In genomic region chr11:97314751-97315503, GRCm38 (mm10) we compare ENCODE assay signal across 8 mouse cellular contexts. TPM values are rescaled to one million over a fixed set of nuclear protein-coding genes. Genes with fewer than 3 reads are reported as not detected.
DNase-seq lines count a peak whose midpoint lies in the region; ATAC-seq and TF ChIP-seq lines count a peak whose summit lies in the region.

No protein-coding gene starts in this region.

- no peak overlapping the region for H3K27ac ChIP-seq in cerebellum, adult 2 months (ENCODE audit: insufficient read depth, low read length)
- no peak overlapping the region for H3K27ac ChIP-seq in testis, adult 2 months (ENCODE audit: control insufficient read depth, insufficient read depth, low read depth, low read length)
- peak overlapping the region; percentile 55 for H3K27ac ChIP-seq in liver, embryonic 13.5 days
- H3K27ac ChIP-seq in stomach, postnatal 0 days (replicated peaks): peak overlapping the region; percentile 70

- no peak for ATAC-seq in liver, embryonic 13.5 days (ENCODE audit: low read depth)
- ATAC-seq in stomach, postnatal 0 days (ENCODE audit: low FRiP score, low TSS enrichment): no peak

- peak overlapping the region; percentile 64 for H3K9ac ChIP-seq in liver, embryonic 13.5 days
- no peak overlapping the region for H3K9ac ChIP-seq in stomach, postnatal 0 days (ENCODE audit: low read length)

- no peaks in the 10 kb centered on the region for H3K9me3 ChIP-seq in liver, embryonic 13.5 days (replicated peaks)
- no peaks in the 10 kb centered on the region for H3K9me3 ChIP-seq in stomach, postnatal 0 days (ENCODE audit: control insufficient read depth, low read length)

- 43% methylated on average over 8 of the region's 8 CpGs for WGBS in cerebellum, adult 2 months
- 38% methylated on average over 8 of the region's 8 CpGs for WGBS in liver, embryonic 13.5 days (ENCODE audit: insufficient replicate concordance)
- WGBS in stomach, postnatal 0 days: 36% methylated on average over 8 of the region's 8 CpGs

- TF ChIP-seq EP300 in stomach, postnatal 0 days (optimal IDR thresholded peaks at IDR 0.05): no peak

- 0 out of 2 replicates have a peak, but pooled peaks cover 4% of the 10 kb centered on the region for H3K4me1 ChIP-seq in cerebellum, adult 2 months (ENCODE audit: control insufficient read depth, insufficient read depth, low read length)
- no peaks in the 10 kb centered on the region; the same call in none of the 2 replicates for H3K4me1 ChIP-seq in testis, adult 2 months (ENCODE audit: control insufficient read depth, insufficient read depth, low read length)
- H3K4me1 ChIP-seq in liver, embryonic 13.5 days (replicated peaks): peaks cover 33% of the 10 kb centered on the region
- no peaks in the 10 kb centered on the region for H3K4me1 ChIP-seq in stomach, postnatal 0 days (replicated peaks; ENCODE audit: control insufficient read depth, insufficient read depth)

- H3K4me3 ChIP-seq in cerebellum, adult 2 months (replicated peaks; ENCODE audit: insufficient read depth, low read depth, low read length): peak overlapping the region; percentile 14
- peak overlapping the region; percentile 41 for H3K4me3 ChIP-seq in testis, adult 2 months (ENCODE audit: control insufficient read depth, low read depth, low read length)
- peak overlapping the region; percentile 69 for H3K4me3 ChIP-seq in liver, embryonic 13.5 days (replicated peaks)
- H3K4me3 ChIP-seq in stomach, postnatal 0 days (ENCODE audit: low read depth, low read length): peak overlapping the region; percentile 53

- peak overlapping the region; percentile 62 for H3K4me2 ChIP-seq in liver, embryonic 13.5 days
- peak overlapping the region; percentile 60 for H3K4me2 ChIP-seq in stomach, postnatal 0 days (replicated peaks; ENCODE audit: low read depth)

- no peaks in the 10 kb centered on the region for H3K36me3 ChIP-seq in testis, adult 2 months (ENCODE audit: control insufficient read depth, insufficient read depth, low read length)
- peaks cover 11% of the 10 kb centered on the region; the same call in 1 of the 2 replicates for H3K36me3 ChIP-seq in liver, embryonic 13.5 days
- no peaks in the 10 kb centered on the region for H3K36me3 ChIP-seq in stomach, postnatal 0 days (ENCODE audit: control insufficient read depth, insufficient read depth, low read length)

- no peak for DNase-seq in cerebellum, adult 2 months
- DNase-seq in cerebellum, postnatal 14 days: no peak
- DNase-seq in testis, postnatal 14 days (ENCODE audit: low spot score): no peak
- DNase-seq in liver, embryonic 13.5 days: no peak
- no peak for DNase-seq in stomach, postnatal 0 days (ENCODE audit: low spot score)
- no peak for DNase-seq in MN1 (ENCODE audit: low spot score)
- no peak for DNase-seq in embryo, embryonic 10.5 days (ENCODE audit: low spot score)

- TF ChIP-seq CTCF in cerebellum, adult 2 months (IDR thresholded peaks at IDR 0.05; ENCODE audit: borderline replicate concordance, insufficient read depth, low read depth, low read length): no peak
- TF ChIP-seq CTCF in testis, adult 2 months (IDR thresholded peaks at IDR 0.05; ENCODE audit: control insufficient read depth, insufficient read depth, insufficient replicate concordance, low read depth, low read length): no peak
- no peak for TF ChIP-seq CTCF in stomach, postnatal 0 days (IDR thresholded peaks at IDR 0.05; ENCODE audit: low read depth)

- no peaks in the 10 kb centered on the region for H3K27me3 ChIP-seq in cerebellum, adult 2 months (ENCODE audit: control insufficient read depth, insufficient read depth, low read length)
- no peaks in the 10 kb centered on the region; the same call in 1 of the 2 replicates for H3K27me3 ChIP-seq in testis, adult 2 months (ENCODE audit: control insufficient read depth, insufficient read depth, low read length)
- peaks cover 23% of the 10 kb centered on the region for H3K27me3 ChIP-seq in liver, embryonic 13.5 days
- no peaks in the 10 kb centered on the region for H3K27me3 ChIP-seq in stomach, postnatal 0 days (ENCODE audit: control insufficient read depth, insufficient read depth, low read length)

- TF ChIP-seq POLR2A in cerebellum, adult 2 months (IDR thresholded peaks at IDR 0.05; ENCODE audit: borderline replicate concordance, insufficient read depth, low read length): no peak
- no peak for TF ChIP-seq POLR2A in testis, adult 2 months (IDR thresholded peaks at IDR 0.05; ENCODE audit: control insufficient read depth, low read depth, low read length)

RNA-seq across cellular contexts. Expression of gene Mrpl45, which starts 0.6 kb away (rescaled TPM):
- 37.8 and 40.6 TPM in 2 replicates for polyA plus RNA-seq in cerebellum, adult 2 months (2012; rRNA removed)
- 8.7 and 9.0 TPM in 2 replicates for polyA plus RNA-seq in testis, adult 2 months (2012; rRNA removed)
- polyA plus RNA-seq in liver, embryonic 13.5 days (2015; fragmentation: Nextera tagmentation; extraction: Ambion mirVana): 33.4 and 39.8 TPM in 2 replicates
- 28.2 and 28.8 TPM in 2 replicates for polyA plus RNA-seq in stomach, postnatal 0 days (2015; fragmentation: Nextera tagmentation; extraction: Ambion mirVana)

RNA-seq across cellular contexts. Expression of gene Npepps, which starts 34.5 kb away (rescaled TPM):
- 97.4 and 103 TPM in 2 replicates for polyA plus RNA-seq in cerebellum, adult 2 months (2012; rRNA removed)
- 43.5 and 50.1 TPM in 2 replicates for polyA plus RNA-seq in testis, adult 2 months (2012; rRNA removed)
- polyA plus RNA-seq in liver, embryonic 13.5 days (2015; fragmentation: Nextera tagmentation; extraction: Ambion mirVana): 19.1 and 22.0 TPM in 2 replicates
- polyA plus RNA-seq in stomach, postnatal 0 days (2015; fragmentation: Nextera tagmentation; extraction: Ambion mirVana): 43.4 and 52.8 TPM in 2 replicates

RNA-seq across cellular contexts. Expression of gene Gpr179, which starts 37.0 kb away (rescaled TPM):
- polyA plus RNA-seq in cerebellum, adult 2 months (2012; rRNA removed): 0.62 and 0.87 TPM in 2 replicates
- polyA plus RNA-seq in testis, adult 2 months (2012; rRNA removed): 0.95 and 0.97 TPM in 2 replicates
- 0.01 TPM in 1 of 2 replicates, not detected in the other for polyA plus RNA-seq in liver, embryonic 13.5 days (2015; fragmentation: Nextera tagmentation; extraction: Ambion mirVana)
- 0.17 and 0.23 TPM in 2 replicates for polyA plus RNA-seq in stomach, postnatal 0 days (2015; fragmentation: Nextera tagmentation; extraction: Ambion mirVana)

RNA-seq across cellular contexts. Expression of gene Socs7, which starts 47.4 kb away (rescaled TPM):
- polyA plus RNA-seq in cerebellum, adult 2 months (2012; rRNA removed): 54.3 and 61.2 TPM in 2 replicates
- polyA plus RNA-seq in testis, adult 2 months (2012; rRNA removed): 90.3 and 96.2 TPM in 2 replicates
- polyA plus RNA-seq in liver, embryonic 13.5 days (2015; fragmentation: Nextera tagmentation; extraction: Ambion mirVana): 1.0 and 1.1 TPM in 2 replicates
- polyA plus RNA-seq in stomach, postnatal 0 days (2015; fragmentation: Nextera tagmentation; extraction: Ambion mirVana): 1.3 and 1.7 TPM in 2 replicates

Comparison
In these comparisons a context has a peak if more than half of its experiments do, and no peak if none do; other contexts are left out.
1. H3K27ac ChIP-seq: peak in liver, embryonic 13.5 days (single experiment) and stomach, postnatal 0 days (single experiment); none in cerebellum, adult 2 months (single experiment) and testis, adult 2 months (single experiment).
2. H3K4me3 ChIP-seq: peak in every context shown above with its lines; median percentile 69 in liver, embryonic 13.5 days; 53 in stomach, postnatal 0 days; 41 in testis, adult 2 months; 14 in cerebellum, adult 2 months.